Mouse (Mus musculus): ENCODE results near the gene Cdc40. TPM values are rescaled to one million over a fixed set of nuclear protein-coding genes. Genes with fewer than 3 reads are reported as not detected.

Cdc40 gene
- total RNA-seq (2021): 10 to 100 TPM; 19.3 to 20.5 TPM
- long read RNA-seq, experiment 1, transcript Cdc40-201 (15 exons, 3,534 nt): major isoform, 30 of 35 reads
- long read RNA-seq, experiment 1, partial matches to known transcripts: 4 of 35 reads
- long read RNA-seq, experiment 1, other reads (novel, unspliced or antisense): 1 of 35 reads
- long read RNA-seq, experiment 2, transcript Cdc40-201 (15 exons, 3,534 nt): major isoform, 23 of 26 reads
- long read RNA-seq, experiment 2, partial matches to known transcripts: 3 of 26 reads
- long read RNA-seq, experiment 2, other reads (novel, unspliced or antisense): 0 of 26 reads

DNA sequence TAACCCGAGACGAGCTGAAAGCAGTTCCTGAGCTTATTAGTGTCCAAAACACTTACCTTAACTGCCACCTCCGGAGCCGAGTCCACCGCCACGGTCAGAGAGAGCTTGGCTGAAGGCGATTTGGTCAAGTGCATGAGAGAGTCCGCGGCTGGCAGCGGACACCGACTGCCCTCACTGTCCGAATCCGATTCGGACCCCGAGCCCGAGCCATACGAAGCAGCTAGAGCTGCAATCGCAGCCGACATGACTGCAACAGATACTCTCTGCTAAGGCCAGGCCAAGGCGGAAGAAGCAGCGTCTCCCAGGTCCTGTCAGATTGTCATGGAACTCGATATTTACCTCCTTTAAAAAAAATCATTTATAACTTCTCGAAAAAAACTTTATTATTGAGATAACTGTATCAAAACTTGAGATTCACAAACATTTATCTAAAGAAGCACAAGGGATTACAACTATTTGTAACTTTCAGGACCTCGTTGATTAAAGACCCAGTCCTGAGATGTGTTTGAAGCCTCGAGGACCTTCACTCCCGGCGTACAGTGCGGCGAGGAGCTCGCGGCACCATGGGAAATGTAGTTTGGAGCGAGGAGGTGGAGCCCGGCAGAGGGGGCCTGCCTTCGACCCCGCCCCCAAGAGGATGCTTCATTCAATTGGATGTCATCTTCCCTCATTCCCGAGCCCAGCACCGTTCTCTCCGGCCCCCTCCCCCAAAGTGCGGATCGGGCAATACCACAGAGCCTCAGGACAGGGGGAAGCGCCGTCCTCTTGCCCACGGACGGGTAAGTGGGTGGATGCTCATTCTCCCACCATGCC, at the start of gene Cdc40, which contains the start of gene Wasf1:
Gene Cdc40 (minus strand): TSS at position 481 of the 813 bp plus-strand sequence.
Gene Wasf1 (plus strand): TSS at position 645 of the 813 bp plus-strand sequence.
- intact Hi-C loops (cut with DNase I): loop anchor here (5.0 to 10.0 kb wide), 2 partner anchors 41 to 198 kb away; partner anchors contain the start of gene Mettl24

DNA sequence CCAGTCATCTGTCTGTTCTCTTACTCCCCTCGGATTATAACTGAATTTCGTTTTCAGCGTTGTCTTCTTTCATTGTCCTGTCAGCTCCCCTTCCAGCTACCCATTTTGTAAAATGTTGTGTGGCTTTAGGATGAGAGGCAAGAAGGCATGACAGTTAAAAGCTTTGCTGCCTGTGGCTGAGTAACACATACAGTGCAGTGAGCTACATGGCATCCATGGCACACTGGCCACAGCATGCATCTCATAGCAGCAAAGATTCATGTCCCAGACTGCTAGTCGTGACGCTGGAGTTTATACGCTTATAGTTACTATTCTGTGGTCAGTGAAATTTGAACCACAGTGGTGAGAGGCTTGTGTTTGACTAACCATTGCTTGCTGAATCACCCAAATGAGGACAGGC, 36.4 kb upstream of the Cdc40 start:
- intact Hi-C loops (cut with DNase I): no loop called here
- no peak for DNase-seq

More for the DNA sequence above, at the start of gene Cdc40, which contains the start of gene Wasf1:
- DNase-seq: peak; percentile 92 to 95

- no peak for DNase-seq
- intact Hi-C loops (cut with DNase I): no loop called here
Observed at GRCm38 (mm10) chr10:40918669-40919440, 35.7 kb upstream of the Cdc40 start.

- no peak for DNase-seq
- intact Hi-C loops (cut with DNase I): no loop called here
Observed at GRCm38 (mm10) chr10:40915240-40915639, 32.1 kb upstream of the Cdc40 start.

DNA sequence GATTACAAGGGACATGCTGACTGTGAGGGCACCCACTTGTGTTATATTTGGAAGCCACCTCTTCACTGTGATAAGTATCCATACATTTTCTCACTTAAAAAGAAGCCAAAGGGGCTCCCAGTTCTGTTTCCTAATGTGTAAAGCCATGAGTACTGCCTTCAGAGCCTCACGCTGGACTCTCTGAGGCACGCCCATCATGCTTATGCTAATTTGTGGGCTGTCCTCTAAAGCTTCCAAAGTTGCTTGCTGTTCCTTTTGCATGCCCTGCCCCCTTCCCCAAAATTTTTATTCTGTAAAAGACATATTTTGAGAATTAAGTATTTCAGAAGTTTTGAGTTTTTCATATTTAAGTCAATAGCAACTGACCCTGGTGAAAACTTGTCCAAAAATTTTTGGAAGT, 27.7 kb upstream of the Cdc40 start:
- intact Hi-C loops (cut with DNase I): no loop called here
- DNase-seq: no peak

GRCm38 (mm10) chr10:40908580-40908979, 25.5 kb upstream of the Cdc40 start:
- DNase-seq: no peak
- intact Hi-C loops (cut with DNase I): no loop called here

DNA sequence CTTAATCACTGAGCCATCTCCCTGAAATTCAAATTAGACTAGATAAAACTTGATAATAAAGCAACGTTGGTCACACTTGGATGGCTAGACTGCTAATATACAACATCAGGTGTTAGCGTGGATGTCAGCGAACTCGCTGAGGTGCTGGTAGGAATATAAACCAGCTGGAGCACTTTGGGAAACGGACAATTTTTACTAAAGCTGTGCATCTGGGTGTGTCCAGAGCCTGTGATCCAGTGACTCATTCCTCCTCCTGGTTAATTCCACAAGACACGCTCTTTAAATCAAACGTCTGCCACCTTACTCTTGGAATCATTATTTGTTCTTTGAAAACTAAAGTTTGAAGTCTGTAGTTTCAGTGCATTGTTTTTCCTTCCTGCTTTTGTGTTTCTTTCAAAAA, 23.7 kb upstream of the Cdc40 start:
- intact Hi-C loops (cut with DNase I): no loop called here
- no peak for DNase-seq

GRCm38 (mm10) chr10:40906131-40906530, 23.0 kb upstream of the Cdc40 start:
- DNase-seq: no peak

GRCm38 (mm10) chr10:40901786-40902185, 18.7 kb upstream of the Cdc40 start:
- intact Hi-C loops (cut with DNase I): no loop called here
- DNase-seq: no peak

More at GRCm38 (mm10) chr10:40906131-40906530, 23.0 kb upstream of the Cdc40 start:
- intact Hi-C loops (cut with DNase I): no loop called here

DNA sequence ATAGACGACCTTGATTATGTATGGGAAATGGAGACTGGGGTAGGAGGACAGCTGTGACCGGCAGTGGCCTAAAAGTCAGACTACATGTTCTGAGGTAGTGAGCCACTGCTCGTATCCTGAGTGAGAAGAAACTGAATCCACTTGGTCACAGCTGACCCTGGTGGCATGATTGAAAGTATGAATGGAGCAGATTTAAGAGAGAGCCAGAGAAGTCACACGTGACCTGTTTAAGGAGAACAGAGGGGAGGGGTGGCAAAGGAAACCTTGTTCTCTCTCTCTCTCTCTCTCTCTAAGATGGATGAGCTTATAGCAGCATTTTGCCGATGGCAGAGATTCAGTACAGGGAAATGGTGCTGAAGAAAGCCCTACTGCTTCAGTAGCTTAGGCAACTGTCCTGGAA, 13.5 kb upstream of the Cdc40 start:
- intact Hi-C loops (cut with DNase I): no loop called here
- no peak for DNase-seq

DNA sequence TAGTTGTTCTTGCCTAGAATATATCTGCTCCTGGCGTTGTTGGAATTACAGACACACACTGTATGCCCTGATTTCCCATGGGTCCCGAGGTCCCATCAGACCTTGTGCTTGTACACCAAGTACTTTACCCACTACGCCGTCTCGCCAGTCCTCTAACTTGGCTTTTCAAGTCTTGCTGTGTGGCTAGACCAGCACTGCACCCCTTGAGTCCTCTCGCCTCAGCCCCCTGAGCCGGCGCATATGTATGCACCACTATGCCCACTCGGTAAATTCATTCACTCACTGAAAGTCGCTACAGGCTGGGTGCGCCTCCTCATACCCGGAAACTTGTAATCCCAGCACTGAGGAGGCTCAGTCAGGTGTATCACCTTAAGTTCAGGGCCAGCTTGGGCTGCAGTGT, 12.7 kb upstream of the Cdc40 start:
- no peak for DNase-seq
- intact Hi-C loops (cut with DNase I): no loop called here

- no peak for DNase-seq
- intact Hi-C loops (cut with DNase I): loop anchor here (10.0 kb wide), 1 partner anchor 204 kb away; the partner anchor contains the start of gene Mettl24
Observed at GRCm38 (mm10) chr10:40889146-40889545, 6.0 kb upstream of the Cdc40 start.

DNA sequence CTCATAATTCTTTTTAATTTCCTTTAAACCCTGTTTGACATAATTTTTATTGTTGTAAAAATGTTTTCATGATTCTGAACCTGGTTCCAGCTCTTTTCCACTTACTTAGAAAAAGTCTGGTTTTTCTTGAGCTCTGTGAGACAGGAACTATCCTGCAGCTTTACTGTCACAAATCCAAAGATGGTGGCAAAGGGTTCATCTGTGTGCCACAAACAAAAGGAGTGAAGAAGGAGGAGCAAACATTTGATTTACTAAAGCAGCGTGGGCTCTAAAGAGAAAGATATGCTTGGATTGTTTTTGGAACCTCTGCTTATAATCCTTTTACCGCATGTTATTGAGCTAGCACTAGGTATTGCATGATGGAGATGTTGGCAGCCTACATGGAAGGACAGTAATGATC, 4.2 kb upstream of the Cdc40 start:
- intact Hi-C loops (cut with DNase I): loop anchor here (10.0 kb wide), 1 partner anchor 203 kb away; the partner anchor contains the start of gene Mettl24

GRCm38 (mm10) chr10:40885432-40885831, 2.3 kb upstream of the Cdc40 start:
- no peak for DNase-seq

More for the DNA sequence above, 4.2 kb upstream of the Cdc40 start:
- DNase-seq: no peak

DNA sequence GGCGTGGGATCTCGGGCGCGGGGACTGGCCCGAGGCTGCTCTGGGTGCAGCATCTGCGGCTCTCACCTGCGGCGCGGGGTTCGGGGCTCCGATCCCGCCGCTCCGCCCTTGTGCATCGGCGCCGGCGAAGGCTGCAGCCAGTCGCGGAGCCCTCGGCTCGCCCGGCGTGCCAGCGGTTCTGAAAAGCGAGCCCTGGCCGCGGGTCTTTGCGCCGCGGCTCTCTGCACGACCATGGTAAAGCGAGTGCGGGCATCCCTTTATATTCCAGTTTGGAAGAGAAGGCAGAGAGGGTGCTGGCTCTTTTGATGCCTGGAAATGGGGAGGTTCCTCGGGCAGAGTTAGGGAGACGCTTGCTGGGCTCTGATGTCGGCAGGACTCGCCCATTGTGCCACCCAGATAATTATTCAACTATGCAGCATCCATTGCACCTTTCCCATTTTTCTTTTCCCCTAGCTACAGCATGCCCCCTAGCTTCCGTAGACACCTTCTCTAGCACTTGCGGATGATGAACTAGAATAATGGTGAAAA, 1.2 kb upstream of the Cdc40 start:
- intact Hi-C loops (cut with DNase I): loop anchor here (2.0 to 10.0 kb wide), 3 partner anchors 42 to 236 kb away; partner anchors contain the start of gene Mettl24
- DNase-seq: peak in 1 of 2 experiments; percentile 33

More at GRCm38 (mm10) chr10:40885432-40885831, 2.3 kb upstream of the Cdc40 start:
- intact Hi-C loops (cut with DNase I): loop anchor here (2.0 to 10.0 kb wide), 2 partner anchors 201 to 237 kb away; partner anchors contain the start of gene Mettl24

GRCm38 (mm10) chr10:40883644-40884278, 650 bp upstream of the Cdc40 start:
- intact Hi-C loops (cut with DNase I): loop anchor here (2.0 to 10.0 kb wide), 3 partner anchors 41 to 235 kb away; partner anchors contain the start of gene Mettl24
- peak in 1 of 2 experiments; percentile 23 for DNase-seq

DNA sequence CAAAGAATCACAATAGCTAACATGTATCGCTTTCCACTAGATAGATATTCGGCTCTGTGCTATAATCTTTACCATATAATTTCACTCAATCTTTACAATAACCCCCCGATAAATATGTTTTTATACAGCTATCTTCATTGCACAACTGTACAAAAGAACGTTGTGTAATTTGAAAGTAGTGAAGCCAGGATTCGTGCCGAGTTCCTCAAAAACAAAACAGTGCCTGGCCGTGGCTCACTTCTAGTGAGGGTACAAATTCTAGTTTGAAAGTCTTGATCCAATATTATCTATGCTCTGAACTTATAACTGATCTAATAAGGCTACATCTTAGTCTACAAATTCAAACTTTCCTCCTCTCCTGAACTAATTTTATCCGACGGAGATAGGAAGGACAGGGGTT, 778 bp downstream of the Cdc40 start:
- intact Hi-C loops (cut with DNase I): loop anchor here (5.0 to 10.0 kb wide), 2 partner anchors 40 to 198 kb away; partner anchors contain the start of gene Mettl24

GRCm38 (mm10) chr10:40881236-40881635, 1.9 kb downstream of the Cdc40 start:
- intact Hi-C loops (cut with DNase I): loop anchor here (5.0 to 10.0 kb wide), 2 partner anchors 39 to 196 kb away; partner anchors contain the start of gene Mettl24
- DNase-seq: no peak

More for the DNA sequence above, 778 bp downstream of the Cdc40 start:
- no peak for DNase-seq

DNA sequence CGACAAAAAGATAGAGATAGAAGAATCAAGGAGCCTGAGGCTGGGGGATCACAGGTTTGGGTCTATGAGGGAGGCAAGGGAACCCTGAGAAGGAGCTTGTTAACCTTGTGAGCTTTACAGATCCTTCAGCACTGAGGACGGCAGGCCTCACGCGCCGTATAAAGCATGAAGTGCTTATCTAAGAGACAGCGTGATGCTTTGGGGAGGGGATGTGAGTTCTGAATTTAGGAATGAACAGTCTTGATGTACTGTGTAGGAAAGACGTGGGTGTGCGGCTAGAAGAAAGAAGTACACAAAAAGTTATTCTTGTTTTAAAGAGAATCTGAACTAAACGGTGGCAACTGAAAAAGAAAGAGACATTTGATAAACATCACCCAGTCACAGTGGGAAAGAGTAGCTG, 3.1 kb downstream of the Cdc40 start:
- DNase-seq: no peak
- intact Hi-C loops (cut with DNase I): loop anchor here (5.0 to 10.0 kb wide), 2 partner anchors 38 to 195 kb away; partner anchors contain the start of gene Mettl24

All from heart, postnatal 14 days (tissue).